Mouse (Mus musculus) pancreas, adult 10 weeks (tissue): Measurements from ENCODE around the gene Slc45a1. TPM values are rescaled to one million over a fixed set of nuclear protein-coding genes. Genes with fewer than 3 reads are reported as not detected.

Experiments
- polyA plus RNA-seq: library from polyadenylated mRNA; stranded (reverse); fragments of 350-450 nt; fragmentation: Illumina TruSeq; extraction: RNeasy Lipid Tissue Mini Kit (QIAGEN cat#74804); gene quantifications from one replicate; pipeline ENCODE4 v1.2.3, GENCODE M21; 2015; ENCODE audit warnings: low read depth, low replicate concordance; ENCODE audit not compliant: insufficient read depth

Gene Slc45a1
- polyA plus RNA-seq: not detected

DNA sequence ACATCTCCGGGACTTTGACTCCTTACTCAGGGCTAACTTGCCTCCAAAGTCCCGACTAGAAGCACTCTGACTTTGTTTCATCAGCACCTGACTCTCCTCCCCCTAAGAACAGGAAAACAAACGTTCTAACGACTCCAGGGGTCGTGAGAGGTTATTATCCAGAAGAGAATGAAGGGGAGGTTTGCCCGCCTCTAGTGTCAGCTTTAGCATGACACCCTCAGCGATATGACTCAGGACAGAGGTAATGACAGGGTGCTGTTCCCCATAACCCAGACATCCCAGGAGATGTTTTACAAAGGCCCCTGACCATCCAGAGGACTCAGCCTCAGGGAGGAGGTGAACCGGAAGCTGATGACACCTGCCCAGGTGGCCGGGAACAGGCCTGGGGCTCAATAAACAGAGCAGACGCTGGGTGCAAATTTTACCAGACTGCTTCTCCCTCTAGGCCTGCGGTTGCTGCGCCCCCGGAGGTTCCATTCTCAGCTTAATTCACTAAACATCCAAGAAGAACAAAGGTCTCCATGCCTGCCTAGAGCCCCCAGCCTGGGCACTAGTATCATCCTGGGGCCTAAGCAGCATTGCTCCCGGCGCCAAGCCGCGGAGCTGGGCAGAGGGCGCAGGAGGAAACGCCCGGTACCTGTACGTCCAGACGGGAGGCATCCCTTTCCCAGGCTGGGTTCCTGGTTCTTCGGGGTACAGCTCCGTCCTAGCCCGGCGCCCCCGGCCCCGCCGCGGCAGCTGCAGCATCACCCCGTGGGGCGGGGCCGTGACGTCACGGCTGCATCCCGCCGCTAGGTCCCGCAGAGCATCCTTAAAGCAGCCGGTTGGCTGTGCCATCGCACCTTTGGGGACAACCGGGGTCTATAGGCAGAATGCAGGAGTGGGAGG, at the start of gene Slc45a1:
Gene Slc45a1 (minus strand): TSS at position 785 of the 888 bp plus-strand sequence.

Other genes starting within 250 kb of the Slc45a1 start
- 12.4 TPM for gene Errfi1, start 201.7 kb upstream of the Slc45a1 start, polyA plus RNA-seq